Mouse (Mus musculus): ENCODE results near the gene Traip. TPM values are rescaled to one million over a fixed set of nuclear protein-coding genes. Genes with fewer than 3 reads are reported as not detected.

Gene Traip
- polyA plus RNA-seq, 1 experiment, result 0.28 TPM

DNA sequence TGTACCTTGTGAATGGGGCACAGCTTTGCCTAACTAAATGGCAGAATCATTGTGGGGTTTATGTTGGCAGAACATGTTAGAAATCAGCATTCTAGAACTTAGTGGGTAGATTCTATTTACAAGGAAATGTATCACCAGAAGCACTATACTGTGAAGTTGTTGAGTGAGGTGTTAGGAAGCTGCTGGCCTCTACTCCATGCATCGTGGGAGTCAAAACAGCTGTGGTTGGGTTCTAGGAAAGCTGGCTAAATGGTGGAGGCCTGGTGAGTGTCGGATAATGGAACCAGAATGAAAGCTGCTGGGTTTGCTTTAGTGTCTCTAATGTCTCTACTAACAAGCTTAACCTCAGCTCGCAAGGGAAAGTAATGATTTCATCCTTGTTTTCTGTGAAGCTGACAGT, 67.2 kb downstream of the Traip start:
- Histone ChIP-seq H3K27me3 (replicated peaks; ENCODE audit: control insufficient read depth, insufficient read depth, low read length) (no peaks in the 10 kb centered on the region), H3K4me1 (ENCODE audit: control insufficient read depth, insufficient read depth, low read length) (0 out of 2 replicates have a peak, but pooled peaks cover 5% of the 10 kb centered on the region), H3K36me3 (ENCODE audit: control insufficient read depth, insufficient read depth, low read length) (no peaks in the 10 kb centered on the region; the same call in 1 of the 2 replicates), H3K4me3 (ENCODE audit: insufficient read depth, low read depth, low read length) (no peak overlapping the region), H3K27ac (ENCODE audit: insufficient read depth, low read depth, low read length) (no peak overlapping the region)
- WGBS, result 78% methylated on average over 3 of the region's 3 CpGs
- no peak for DNase-seq
- no peak for TF ChIP-seq CTCF (conservative IDR thresholded peaks at IDR 0.05; ENCODE audit: insufficient read depth, insufficient read length, low read depth, low read length)
- TF ChIP-seq POLR2A (IDR thresholded peaks at IDR 0.05; ENCODE audit: low read depth, low read length), result no peak

DNA sequence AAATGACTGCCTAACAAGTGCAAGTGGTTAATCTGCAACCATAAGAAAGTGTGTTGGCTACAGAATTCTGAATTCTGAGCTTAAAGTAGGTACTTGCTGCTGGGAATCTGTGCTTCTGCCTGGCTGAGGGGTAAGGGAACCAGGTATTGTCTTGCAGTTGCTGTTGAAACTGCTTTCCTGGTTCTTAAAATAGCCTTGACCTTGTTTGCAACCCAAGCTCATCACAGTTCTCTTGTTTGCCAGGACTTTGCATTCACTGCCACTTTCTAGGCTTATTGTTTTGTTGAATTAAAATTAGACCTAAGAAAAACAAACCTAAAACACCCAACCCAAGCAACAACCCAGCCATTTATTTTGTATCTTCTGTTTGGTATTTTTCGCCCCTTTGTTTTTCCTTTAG, 70.8 kb downstream of the Traip start:
- no peak for TF ChIP-seq CTCF (conservative IDR thresholded peaks at IDR 0.05; ENCODE audit: insufficient read depth, insufficient read length, low read depth, low read length)
- TF ChIP-seq POLR2A (IDR thresholded peaks at IDR 0.05; ENCODE audit: low read depth, low read length), result no peak
- H3K36me3 ChIP-seq (ENCODE audit: control insufficient read depth, insufficient read depth, low read length), result peaks cover 2% of the 10 kb centered on the region; the same call in 1 of the 2 replicates
- no peaks in the 10 kb centered on the region for H3K27me3 ChIP-seq (replicated peaks; ENCODE audit: control insufficient read depth, insufficient read depth, low read length)
- H3K27ac ChIP-seq (ENCODE audit: insufficient read depth, low read depth, low read length), result no peak overlapping the region
- 46% methylated on average over 1 of the region's 1 CpGs for WGBS
- DNase-seq, result peak; percentile 20
- no peak overlapping the region for H3K4me3 ChIP-seq (ENCODE audit: insufficient read depth, low read depth, low read length)
- H3K4me1 ChIP-seq (ENCODE audit: control insufficient read depth, insufficient read depth, low read length), result 0 out of 2 replicates have a peak, but pooled peaks cover 5% of the 10 kb centered on the region

Other genes with a start within 250 kb of the Traip start
- 39.1 and 45.5 TPM in 2 replicates for gene Sema3f, start 239.7 kb upstream of the Traip start, polyA plus RNA-seq (2012; rRNA removed)
- 43.8 and 51.5 TPM in 2 replicates for gene Rbm5, start 179.1 kb upstream of the Traip start, polyA plus RNA-seq (2012; rRNA removed)
- 13.0 and 14.2 TPM in 2 replicates for gene Rbm6, start 76.9 kb upstream of the Traip start, polyA plus RNA-seq (2012; rRNA removed)
- gene Mon1a, start 62.0 kb upstream of the Traip start, polyA plus RNA-seq (2012; rRNA removed), result 34.9 and 42.5 TPM in 2 replicates
- 1.2 and 2.8 TPM in 2 replicates for gene Mst1r, start 43.3 kb upstream of the Traip start, polyA plus RNA-seq (2012; rRNA removed)
- 0.05 and 0.11 TPM in 2 replicates for gene Actl11, start 21.7 kb upstream of the Traip start, polyA plus RNA-seq (2012; rRNA removed)
- gene Camkv, start 14.5 kb upstream of the Traip start, polyA plus RNA-seq (2012; rRNA removed), result not detected in 2 replicates
- 42.4 and 43.0 TPM in 2 replicates for gene Uba7, start 25.4 kb downstream of the Traip start, polyA plus RNA-seq (2012; rRNA removed)
- gene Gm20661, start 32.9 kb downstream of the Traip start, polyA plus RNA-seq (2012; rRNA removed), result 0.11 and 0.14 TPM in 2 replicates
- 7.9 and 10.0 TPM in 2 replicates for gene Inka1, start 35.7 kb downstream of the Traip start, polyA plus RNA-seq (2012; rRNA removed)
- gene Cdhr4, start 42.4 kb downstream of the Traip start, polyA plus RNA-seq (2012; rRNA removed), result 0.94 and 2.6 TPM in 2 replicates
- 0.55 and 2.5 TPM in 2 replicates for gene Gm20662, start 46.2 kb downstream of the Traip start, polyA plus RNA-seq (2012; rRNA removed)
- gene Ip6k1, start 52.4 kb downstream of the Traip start, polyA plus RNA-seq (2012; rRNA removed), result 78.9 and 79.0 TPM in 2 replicates
- 14.0 and 16.0 TPM in 2 replicates for gene Gmppb, start 99.1 kb downstream of the Traip start, polyA plus RNA-seq (2012; rRNA removed)
- gene Amigo3, start 103.0 kb downstream of the Traip start, polyA plus RNA-seq (2012; rRNA removed), result 1.2 and 1.3 TPM in 2 replicates
- gene Mst1, start 130.3 kb downstream of the Traip start, polyA plus RNA-seq (2012; rRNA removed), result 0.31 and 0.39 TPM in 2 replicates
- gene Rnf123, start 133.2 kb downstream of the Traip start, polyA plus RNA-seq (2012; rRNA removed), result 92.1 and 106 TPM in 2 replicates
- 299 and 327 TPM in 2 replicates for gene Apeh, start 144.5 kb downstream of the Traip start, polyA plus RNA-seq (2012; rRNA removed)
- 0.15 and 0.17 TPM in 2 replicates for gene Bsn, start 240.2 kb downstream of the Traip start, polyA plus RNA-seq (2012; rRNA removed)

Data from kidney, adult 2 months (tissue).